Mouse (Mus musculus) MEL (cell line): Measurements from ENCODE around the gene Olfr309. TPM values are rescaled to one million over a fixed set of nuclear protein-coding genes. Genes with fewer than 3 reads are reported as not detected.

Experiments
- DNase-seq: peaks from one replicate; pipeline ENCODE4 v3.0.0; 2011; ENCODE audit warnings: low read depth, low spot score
- H3K27ac ChIP-seq: 2 replicates; pipeline ENCODE4 v1.5.1; 2012; ENCODE audit warnings: low read depth, mild to moderate bottlenecking, control low read depth, low read length, moderate library complexity; ENCODE audit not compliant: control insufficient read depth
- H3K27me3 ChIP-seq, 2 experiments: fragments of 150-350 bp in 1 of 2; sonication (generic) in 1 of 2; 2 replicates each; pipeline ENCODE4 v1.6.1; 2012; ENCODE audit warnings: low read length in 2 of 2, mild to moderate bottlenecking in 2 of 2, improper control_type of control experiment in 1 of 2, moderate library complexity in 1 of 2; ENCODE audit not compliant: insufficient read depth in 2 of 2, control insufficient read depth in 1 of 2
- H3K36me3 ChIP-seq, 2 experiments: 2 replicates each; pipeline ENCODE4 v1.6.1; 2012 to 2014; ENCODE audit warnings: low read length in 2 of 2, improper control_type of control experiment in 1 of 2, inconsistent platforms in 1 of 2, mild to moderate bottlenecking in 1 of 2; ENCODE audit not compliant: insufficient read depth in 2 of 2, control insufficient read depth in 1 of 2
- H3K4me1 ChIP-seq, 2 experiments: fragments of 150-350 bp in 1 of 2; sonication (generic) in 1 of 2; 2 replicates each; pipeline ENCODE4 v1.6.1; 2012; ENCODE audit warnings: low read length in 2 of 2, improper control_type of control experiment in 1 of 2, mild to moderate bottlenecking in 1 of 2; ENCODE audit not compliant: insufficient read depth in 2 of 2, control insufficient read depth in 1 of 2
- H3K4me3 ChIP-seq, 2 experiments: fragments of 150-350 bp in 1 of 2; sonication (generic) in 1 of 2; 2 replicates each; pipeline ENCODE4 v1.5.1; 2012; ENCODE audit warnings: low read depth in 2 of 2, low read length in 2 of 2, mild to moderate bottlenecking in 2 of 2, moderate library complexity in 2 of 2, control low read depth in 1 of 2, improper control_type of control experiment in 1 of 2; ENCODE audit not compliant: control insufficient read depth in 1 of 2, insufficient read depth in 1 of 2
- H3K79me2 ChIP-seq: 2 replicates; pipeline ENCODE4 v1.6.1; 2012; ENCODE audit warnings: mild to moderate bottlenecking, low read length, moderate library complexity; ENCODE audit not compliant: control insufficient read depth, poor library complexity, insufficient read depth
- H3K9ac ChIP-seq: 2 replicates; pipeline ENCODE4 v1.6.1; 2012; ENCODE audit warnings: low read depth, mild to moderate bottlenecking, control low read depth, low read length, moderate library complexity; ENCODE audit not compliant: control insufficient read depth, poor library complexity, severe bottlenecking
- H3K9me3 ChIP-seq: fragments of 150-350 bp; sonication (generic); replicated peaks from 2 replicates; pipeline ENCODE4 v1.6.1; 2012; ENCODE audit warnings: mild to moderate bottlenecking, low read length, improper control_type of control experiment, moderate library complexity; ENCODE audit not compliant: insufficient read depth
- BHLHE40 ChIP-seq: IDR thresholded peaks from 2 replicates; pipeline ENCODE4 v1.6.1; 2012; ENCODE audit warnings: low read depth, mild to moderate bottlenecking, inconsistent platforms, low read length, improper control_type of control experiment, borderline replicate concordance
- CHD2 ChIP-seq: IDR thresholded peaks from 2 replicates; pipeline ENCODE4 v1.6.1; 2011; ENCODE audit warnings: low read length, improper control_type of control experiment
- E2F4 ChIP-seq: IDR thresholded peaks from 2 replicates; pipeline ENCODE4 v1.6.1; 2011; ENCODE audit warnings: low read depth, low read length, improper control_type of control experiment, borderline replicate concordance
- ELF1 ChIP-seq: IDR thresholded peaks from 2 replicates; pipeline ENCODE4 v1.6.1; 2014; ENCODE audit warnings: low read depth, mild to moderate bottlenecking, inconsistent platforms, low read length, improper control_type of control experiment, moderate library complexity
- GABPA ChIP-seq: IDR thresholded peaks from 2 replicates; pipeline ENCODE4 v1.6.1; 2012; ENCODE audit warnings: low read depth, mild to moderate bottlenecking, inconsistent platforms, low read length, improper control_type of control experiment, moderate library complexity
- JUND ChIP-seq: IDR thresholded peaks from 2 replicates; pipeline ENCODE4 v1.6.1; 2011; ENCODE audit warnings: low read depth, mild to moderate bottlenecking, improper control_type of control experiment, low read length
- KAT2A ChIP-seq: conservative IDR thresholded peaks from 2 replicates; pipeline ENCODE4 v1.6.1; 2012; ENCODE audit warnings: low read depth, low read length, improper control_type of control experiment, inconsistent platforms
- MAX ChIP-seq: IDR thresholded peaks from 2 replicates; pipeline ENCODE4 v1.6.1; 2011; ENCODE audit warnings: low read length, improper control_type of control experiment
- MAZ ChIP-seq: IDR thresholded peaks from 2 replicates; pipeline ENCODE4 v1.6.1; 2012; ENCODE audit warnings: low read depth, mild to moderate bottlenecking, inconsistent platforms, low read length, improper control_type of control experiment
- MEF2A ChIP-seq: IDR thresholded peaks from 2 replicates; pipeline ENCODE4 v1.6.1; 2014; ENCODE audit warnings: low read depth, mild to moderate bottlenecking, inconsistent platforms, low read length, improper control_type of control experiment; ENCODE audit not compliant: poor library complexity, insufficient replicate concordance, severe bottlenecking; ENCODE audit errors: extremely low read depth
- MXI1 ChIP-seq: IDR thresholded peaks from 2 replicates; pipeline ENCODE4 v1.6.1; 2011; ENCODE audit warnings: mild to moderate bottlenecking, low read depth, low read length, improper control_type of control experiment
- MYB ChIP-seq: IDR thresholded peaks from 2 replicates; pipeline ENCODE4 v1.6.1; 2011; ENCODE audit warnings: mild to moderate bottlenecking, low read depth, low read length, improper control_type of control experiment
- MYC ChIP-seq: IDR thresholded peaks from 2 replicates; pipeline ENCODE4 v1.6.1; 2011; ENCODE audit warnings: low read depth, mild to moderate bottlenecking, low read length, improper control_type of control experiment, moderate library complexity
- NELFE ChIP-seq: IDR thresholded peaks from 2 replicates; pipeline ENCODE4 v1.6.1; 2011; ENCODE audit warnings: low read depth, low read length, improper control_type of control experiment
- NRF1 ChIP-seq: IDR thresholded peaks from 2 replicates; pipeline ENCODE4 v1.6.1; 2014; ENCODE audit warnings: low read depth, mild to moderate bottlenecking, inconsistent platforms, low read length, improper control_type of control experiment, moderate library complexity; ENCODE audit not compliant: poor library complexity, insufficient read depth, severe bottlenecking
- POLR2A ChIP-seq, 2 experiments: IDR thresholded peaks; 2 replicates each; pipeline ENCODE4 v1.6.1; 2011 to 2012; ENCODE audit warnings: low read length in 2 of 2, mild to moderate bottlenecking in 2 of 2, control low read depth in 1 of 2, improper control_type of control experiment in 1 of 2, low read depth in 1 of 2, moderate library complexity in 1 of 2; ENCODE audit not compliant: control insufficient read depth in 1 of 2, insufficient read depth in 1 of 2, poor library complexity in 1 of 2
- POLR2AphosphoS5 ChIP-seq: IDR thresholded peaks from 2 replicates; pipeline ENCODE4 v1.6.1; 2012; ENCODE audit warnings: low read depth, borderline replicate concordance, mild to moderate bottlenecking, inconsistent platforms, low read length, moderate library complexity, mixed read lengths
- RAD21 ChIP-seq: IDR thresholded peaks from 2 replicates; pipeline ENCODE4 v1.6.1; 2011; ENCODE audit warnings: mild to moderate bottlenecking, low read depth, low read length, improper control_type of control experiment
- SIN3A ChIP-seq: IDR thresholded peaks from 2 replicates; pipeline ENCODE4 v1.6.1; 2012; ENCODE audit warnings: low read length, improper control_type of control experiment, inconsistent platforms
- TAL1 ChIP-seq: IDR thresholded peaks from 2 replicates; pipeline ENCODE4 v1.6.1; 2012; ENCODE audit warnings: mild to moderate bottlenecking, inconsistent platforms, low read length, moderate library complexity, mixed read lengths
- TBP ChIP-seq: IDR thresholded peaks from 2 replicates; pipeline ENCODE4 v1.8.0; 2011; ENCODE audit warnings: low read depth, low read length, improper control_type of control experiment
- UBTF ChIP-seq: IDR thresholded peaks from 2 replicates; pipeline ENCODE4 v1.6.1; 2012; ENCODE audit warnings: low read depth, mild to moderate bottlenecking, inconsistent platforms, low read length, improper control_type of control experiment, moderate library complexity, borderline replicate concordance; ENCODE audit not compliant: insufficient read depth
- USF1 ChIP-seq: IDR thresholded peaks from 2 replicates; pipeline ENCODE4 v1.6.1; 2014; ENCODE audit warnings: low read depth, mild to moderate bottlenecking, inconsistent platforms, low read length, improper control_type of control experiment, moderate library complexity
- ZC3H11A ChIP-seq: IDR thresholded peaks from 2 replicates; pipeline ENCODE4 v1.6.1; 2012; ENCODE audit warnings: low read depth, mild to moderate bottlenecking, inconsistent platforms, low read length, improper control_type of control experiment
- ZKSCAN1 ChIP-seq: IDR thresholded peaks from 2 replicates; pipeline ENCODE4 v1.6.1; 2012; ENCODE audit warnings: low read depth, mild to moderate bottlenecking, inconsistent platforms, low read length, improper control_type of control experiment, moderate library complexity
- ZMIZ1 ChIP-seq: IDR thresholded peaks from 2 replicates; pipeline ENCODE4 v1.6.1; 2012; ENCODE audit warnings: low read depth, mild to moderate bottlenecking, inconsistent platforms, low read length, improper control_type of control experiment, moderate library complexity
- ZNF384 ChIP-seq: IDR thresholded peaks from 2 replicates; pipeline ENCODE4 v1.6.1; 2012; ENCODE audit warnings: low read depth, mild to moderate bottlenecking, inconsistent platforms, low read length, improper control_type of control experiment
- polyA plus RNA-seq, 2 experiments: library from polyadenylated mRNA; stranded (reverse) in 1 of 2; unstranded in 1 of 2; fragments of >175 nt in 1 of 2; fragments of >200 nt in 1 of 2; gene quantifications; 2 replicates each; pipeline versions ENCODE4 v1.2.1 to v1.2.4; 2012; ENCODE audit warnings: low replicate concordance in 2 of 2, low read depth in 1 of 2; ENCODE audit not compliant: insufficient read length in 2 of 2, insufficient read depth in 1 of 2, missing spikeins in 1 of 2
- total RNA-seq: library from RNA; depleted of rRNA; stranded (reverse); fragments of 300-350 nt; gene quantifications from 2 replicates; pipeline ENCODE4 v1.2.3, GENCODE M21; 2012

Gene Olfr309
- total and polyA plus RNA-seq, 3 experiments, result not detected

GRCm38 (mm10) chr7:86321323-86321722 is 7.8 kb upstream of the Olfr309 start:
- no peak for DNase-seq
- H3K4me1 ChIP-seq, result no peaks in the 10 kb centered on the region
- no peak overlapping the region for H3K27ac ChIP-seq
- H3K9me3 ChIP-seq, result no peaks in the 10 kb centered on the region
- H3K36me3 ChIP-seq, result no peaks in the 10 kb centered on the region
- no peaks in the 10 kb centered on the region for H3K27me3 ChIP-seq
- H3K9ac ChIP-seq, result no peak overlapping the region
- no peak overlapping the region for H3K4me3 ChIP-seq
- no peaks in the 10 kb centered on the region for H3K79me2 ChIP-seq
- TF ChIP-seq ZNF384, result no peak
- no peak for TF ChIP-seq CHD2
- no peak for TF ChIP-seq MAZ
- no peak for TF ChIP-seq NRF1
- no peak for TF ChIP-seq ZMIZ1
- no peak for TF ChIP-seq MYC
- TF ChIP-seq JUND, result no peak
- TF ChIP-seq NELFE, result no peak
- no peak for TF ChIP-seq GABPA
- TF ChIP-seq BHLHE40, result no peak
- no peak for TF ChIP-seq SIN3A
- TF ChIP-seq MYB, result no peak
- no peak for TF ChIP-seq ELF1
- TF ChIP-seq MXI1, result no peak
- no peak for TF ChIP-seq TBP
- TF ChIP-seq KAT2A, result no peak
- TF ChIP-seq RAD21, result no peak
- TF ChIP-seq MEF2A, result no peak

DNA sequence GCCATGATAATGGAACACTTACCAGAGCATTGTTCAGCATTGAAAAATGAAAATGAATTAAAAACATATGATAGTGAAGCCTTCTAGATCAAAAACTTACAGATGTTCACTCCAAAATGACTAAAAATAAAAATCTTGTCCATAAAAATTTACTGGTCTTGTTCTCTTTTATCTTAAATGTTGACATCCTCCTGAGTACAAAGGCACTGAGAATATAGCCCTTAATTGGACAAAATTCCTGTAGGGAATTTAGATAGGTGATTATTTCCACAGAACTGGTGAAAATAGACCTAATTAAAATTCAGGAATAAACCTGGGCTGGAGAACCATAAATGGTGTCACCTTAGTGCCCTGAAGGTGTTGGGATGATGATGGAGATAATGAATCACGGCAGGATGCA is 36.4 kb downstream of the Olfr309 start, which contains the start of gene Olfr310:
Gene Olfr310 (minus strand): TSS at position 101 of the 400 bp plus-strand sequence.
- no peak for DNase-seq
- H3K9me3 ChIP-seq, result no peaks in the 10 kb centered on the region

More for the DNA sequence above, 36.4 kb downstream of the Olfr309 start, which contains the start of gene Olfr310:
- no peaks in the 10 kb centered on the region for H3K79me2 ChIP-seq
- no peaks in the 10 kb centered on the region for H3K36me3 ChIP-seq
- no peak within 1 kb of the TSS for H3K27ac ChIP-seq
- H3K9ac ChIP-seq, result no peak within 1 kb of the TSS
- no peaks in the 10 kb centered on the region for H3K4me1 ChIP-seq
- H3K4me3 ChIP-seq, result no peak within 1 kb of the TSS
- no peaks in the 10 kb centered on the region for H3K27me3 ChIP-seq
- TF ChIP-seq POLR2AphosphoS5, result no peak
- no peak for TF ChIP-seq MYC
- no peak for TF ChIP-seq UBTF
- no peak for TF ChIP-seq POLR2A (IDR thresholded peaks at IDR 0.05; ENCODE audit: control insufficient read depth in 1 of 2, insufficient read depth in 1 of 2, low read depth in 1 of 2, low read length in 2 of 2, poor library complexity in 1 of 2)
- TF ChIP-seq USF1, result no peak
- TF ChIP-seq KAT2A, result no peak
- TF ChIP-seq TAL1, result no peak
- TF ChIP-seq MYB, result no peak
- TF ChIP-seq ZKSCAN1, result no peak
- no peak for TF ChIP-seq ZC3H11A
- TF ChIP-seq MAX, result no peak
- no peak for TF ChIP-seq MEF2A
- TF ChIP-seq E2F4, result no peak
- no peak for TF ChIP-seq CHD2
- no peak for TF ChIP-seq NELFE
